In genomic region chr12:20884104-20884503, GRCm38 (mm10) we compare ENCODE assay signal across 7 mouse cellular contexts.
DNase-seq lines count a peak whose midpoint lies in the region; ATAC-seq and TF ChIP-seq lines count a peak whose summit lies in the region.
"Not testable (repeated sequence)": the region's sequence is repeated elsewhere in the genome, so short reads cannot be mapped to it uniquely, and the experiment has no call there.

No protein-coding gene starts in this region.

- TF ChIP-seq POLR2A in bone marrow, adult 2 months (IDR thresholded peaks at IDR 0.05; ENCODE audit: borderline replicate concordance, control insufficient read depth, low read depth, low read length); small intestine, adult 2 months (IDR thresholded peaks at IDR 0.05; ENCODE audit: low read depth, low read length): not testable (repeated sequence)

- not testable (repeated sequence) for H3K27me3 ChIP-seq in E14TG2a.4 (ENCODE audit: insufficient read depth, low read length); intestine, postnatal 0 days (replicated peaks; ENCODE audit: control insufficient read depth, insufficient read depth, low read length); liver, embryonic 14.5 days (ENCODE audit: control insufficient read depth, insufficient read depth, low read length); small intestine, adult 2 months (ENCODE audit: control insufficient read depth, insufficient read depth, low read length)

- 66% methylated on average over 6 of the region's 6 CpGs for WGBS in bone marrow, adult 2 months
- 70% methylated on average over 6 of the region's 6 CpGs for WGBS in intestine, postnatal 0 days
- 57% methylated on average over 6 of the region's 6 CpGs for WGBS in liver, embryonic 14.5 days (ENCODE audit: insufficient replicate concordance)
- WGBS in small intestine, adult 2 months: 73% methylated on average over 6 of the region's 6 CpGs

- H3K9ac ChIP-seq in intestine, postnatal 0 days (ENCODE audit: low read depth, low read length); liver, embryonic 14.5 days (replicated peaks): not testable (repeated sequence)

- H3K36me3 ChIP-seq in E14TG2a.4 (ENCODE audit: insufficient read depth, low read length); intestine, postnatal 0 days (ENCODE audit: control insufficient read depth, insufficient read depth); liver, embryonic 14.5 days (replicated peaks; ENCODE audit: control insufficient read depth, insufficient read depth, low read depth); small intestine, adult 2 months (ENCODE audit: control insufficient read depth, insufficient read depth, low read length): not testable (repeated sequence)

- TF ChIP-seq CTCF in E14TG2a.4 (conservative IDR thresholded peaks at IDR 0.05; ENCODE audit: low read length): peak; percentile 49
- peak; percentile 20; the same call in 1 of the 2 replicates for TF ChIP-seq CTCF in bone marrow, adult 2 months (IDR thresholded peaks at IDR 0.05; ENCODE audit: control insufficient read depth, insufficient read depth, low read length)
- TF ChIP-seq CTCF in intestine, postnatal 0 days (IDR thresholded peaks at IDR 0.05; ENCODE audit: low read depth): peak; percentile 19; the same call in 1 of the 2 replicates
- TF ChIP-seq CTCF in liver, embryonic 14.5 days (IDR thresholded peaks at IDR 0.05; ENCODE audit: low read depth): peak; percentile 63
- TF ChIP-seq CTCF in small intestine, adult 2 months (IDR thresholded peaks at IDR 0.05; ENCODE audit: extremely low read depth, insufficient read length, insufficient replicate concordance, low read depth, low read length): 0 out of 2 replicates have a peak, but pooled peaks have one; percentile 17

- peak; percentile 49 for DNase-seq in heart, adult 11 months
- DNase-seq in liver, embryonic 14.5 days (ENCODE audit: low read depth in 3 of 3, low spot score in 3 of 3): not testable (repeated sequence)
- DNase-seq in thymus, postnatal 4 days: peak; percentile 11

- not testable (repeated sequence) for H3K4me3 ChIP-seq in E14TG2a.4 (replicated peaks; ENCODE audit: low read length); bone marrow, adult 2 months (replicated peaks; ENCODE audit: control insufficient read depth, low read depth, low read length); intestine, postnatal 0 days (ENCODE audit: low read depth, low read length); liver, embryonic 14.5 days (ENCODE audit: insufficient read depth in 1 of 2, low read depth in 2 of 2, low read length in 2 of 2); small intestine, adult 2 months (ENCODE audit: low read depth, low read length)

- H3K27ac ChIP-seq in bone marrow, adult 2 months (ENCODE audit: control insufficient read depth, insufficient read depth, low read depth, low read length, poor library complexity); intestine, postnatal 0 days (ENCODE audit: low read depth, low read length); liver, embryonic 14.5 days; small intestine, adult 2 months (ENCODE audit: insufficient read depth, low read depth, low read length): not testable (repeated sequence)

- peaks cover 18% of the 10 kb centered on the region; the same call in 1 of the 2 replicates for H3K9me3 ChIP-seq in E14TG2a.4 (ENCODE audit: low read length)
- not testable (repeated sequence) for H3K9me3 ChIP-seq in intestine, postnatal 0 days (ENCODE audit: control insufficient read depth); liver, embryonic 14.5 days (ENCODE audit: control insufficient read depth, low read length)

- not testable (repeated sequence) for TF ChIP-seq EP300 in liver, embryonic 14.5 days (IDR thresholded peaks at IDR 0.05; ENCODE audit: low read depth)

- not testable (repeated sequence) for H3K4me2 ChIP-seq in intestine, postnatal 0 days (replicated peaks; ENCODE audit: low read depth); liver, embryonic 14.5 days (ENCODE audit: low read depth)

- H3K4me1 ChIP-seq in E14TG2a.4 (replicated peaks; ENCODE audit: low read depth, low read length); bone marrow, adult 2 months (ENCODE audit: control insufficient read depth, insufficient read depth, low read length); intestine, postnatal 0 days (replicated peaks; ENCODE audit: control insufficient read depth, insufficient read depth, low read length); liver, embryonic 14.5 days (replicated peaks; ENCODE audit: control insufficient read depth in 2 of 2, insufficient read depth in 2 of 2, low read length in 1 of 2); small intestine, adult 2 months (ENCODE audit: control insufficient read depth, insufficient read depth, insufficient read length, low read length): not testable (repeated sequence)

- ATAC-seq in intestine, postnatal 0 days; liver, embryonic 14.5 days (ENCODE audit: insufficient read depth): not testable (repeated sequence)
